Mouse (Mus musculus) cortical plate, adult 2 months (tissue): ENCODE results near the gene Mindy4b-ps.

Source experiments
- CTCF ChIP-seq: fragments of 200-500 bp; IDR thresholded peaks from 2 replicates; pipeline ENCODE4 v1.5.1; 2011; ENCODE audit warnings: mild to moderate bottlenecking, control low read depth, low read length; ENCODE audit not compliant: insufficient read depth; ENCODE audit errors: extremely low read depth
- POLR2A ChIP-seq: fragments of 200-500 bp; IDR thresholded peaks from 2 replicates; pipeline ENCODE4 v1.6.1; 2011; ENCODE audit warnings: mild to moderate bottlenecking, low read length, control low read depth; ENCODE audit not compliant: insufficient read depth; ENCODE audit errors: extremely low read depth

- TF ChIP-seq POLR2A (no peak), CTCF (no peak)
Measured at GRCm38 (mm10) chr3:58817337-58817736, 4.8 kb downstream of the Mindy4b-ps start.
